Mouse (Mus musculus) midbrain, embryonic 10.5 days (tissue): ENCODE measurements around the gene Klk1b4. TPM values are rescaled to one million over a fixed set of nuclear protein-coding genes. Genes with fewer than 3 reads are reported as not detected.

Source experiments
- DNase-seq: peaks from one replicate; pipeline ENCODE4 v3.0.0-alpha.2; 2017; ENCODE audit warnings: low spot score
- H3K27ac ChIP-seq: fragments of 300-500 bp; sonication (generic); replicated peaks from 2 replicates; pipeline ENCODE4 v1.5.1; 2016; ENCODE audit warnings: mild to moderate bottlenecking
- H3K27me3 ChIP-seq: fragments of 300-500 bp; sonication (generic); 2 replicates; pipeline ENCODE4 v1.6.1; 2016; ENCODE audit warnings: low read depth, mild to moderate bottlenecking; ENCODE audit not compliant: poor library complexity, severe bottlenecking
- H3K36me3 ChIP-seq: fragments of 300-500 bp; sonication (generic); 2 replicates; pipeline ENCODE4 v1.6.1; 2016; ENCODE audit warnings: mild to moderate bottlenecking, moderate library complexity
- H3K4me1 ChIP-seq: fragments of 300-500 bp; sonication (generic); 2 replicates; pipeline ENCODE4 v1.6.1; 2016
- H3K4me3 ChIP-seq: fragments of 300-500 bp; sonication (generic); 2 replicates; pipeline ENCODE4 v1.5.1; 2016; ENCODE audit warnings: mild to moderate bottlenecking, moderate library complexity
- H3K9me3 ChIP-seq: fragments of 300-500 bp; sonication (generic); replicated peaks from 2 replicates; pipeline ENCODE4 v1.6.1; 2016; ENCODE audit warnings: mild to moderate bottlenecking
- WGBS: fragments of 180-500 bp; shearing (Covaris S2); methylation state at CpG from one replicate; pipeline ENCODE4 v1.1.7; 2016; 5-methylcytosine and 5-hydroxymethylcytosine counted together
- polyA plus RNA-seq: library from polyadenylated mRNA; unstranded; fragments of >200 nt; fragmentation: Nextera tagmentation; extraction: Ambion mirVana; gene quantifications from 2 replicates; pipeline ENCODE4 v1.2.1, GENCODE M21; 2016

Gene Klk1b4
- polyA plus RNA-seq, 1 experiment from 2014 or later = not detected

GRCm38 (mm10) chr7:44261147-44261546, 53.9 kb downstream of the Klk1b4 start, which contains the start of gene Gm15517:
Gm15517 (plus strand) TSS chr7:44261447.
- 61% methylated on average over 5 of the region's 5 CpGs for WGBS
- H3K9me3 ChIP-seq = no peaks in the 10 kb centered on the region
- H3K27me3 ChIP-seq = peaks cover 50% of the 10 kb centered on the region
- no peaks in the 10 kb centered on the region for H3K36me3 ChIP-seq
- H3K4me1 ChIP-seq = peaks cover 10% of the 10 kb centered on the region
- H3K27ac ChIP-seq = no peak within 1 kb of the TSS
- DNase-seq = no peak
- no peak within 1 kb of the TSS for H3K4me3 ChIP-seq

Other genes starting within 250 kb of the Klk1b4 start
- not detected in 2 replicates for gene Klk1b1, start 240.7 kb upstream of the Klk1b4 start, polyA plus RNA-seq
- not detected in 2 replicates for gene Klk1b9, start 231.4 kb upstream of the Klk1b4 start, polyA plus RNA-seq
- not detected in 2 replicates for gene Klk1b11, start 211.6 kb upstream of the Klk1b4 start, polyA plus RNA-seq
- gene Klk1b26, start 195.3 kb upstream of the Klk1b4 start, polyA plus RNA-seq = not detected in 2 replicates
- not detected in 2 replicates for gene Klk1b27, start 155.1 kb upstream of the Klk1b4 start, polyA plus RNA-seq
- not detected in 2 replicates for gene Klk1b21, start 105.1 kb upstream of the Klk1b4 start, polyA plus RNA-seq
- not detected in 2 replicates for gene Klk1b22, start 94.8 kb upstream of the Klk1b4 start, polyA plus RNA-seq
- not detected in 2 replicates for gene Klk1b16, start 70.7 kb upstream of the Klk1b4 start, polyA plus RNA-seq
- gene Klk1b24, start 19.2 kb upstream of the Klk1b4 start, polyA plus RNA-seq = not detected in 2 replicates
- not detected in 2 replicates for gene Klk1b3, start 9.2 kb upstream of the Klk1b4 start, polyA plus RNA-seq
- not detected in 2 replicates for gene Klk1b5, start 8.5 kb downstream of the Klk1b4 start, polyA plus RNA-seq
- not detected in 2 replicates for gene Klk1, start 17.9 kb downstream of the Klk1b4 start, polyA plus RNA-seq
- gene Gm36864, start 28.7 kb downstream of the Klk1b4 start, polyA plus RNA-seq = 0.17 TPM in 1 of 2 replicates, not detected in the other
- gene 1700028J19Rik, start 39.3 kb downstream of the Klk1b4 start, polyA plus RNA-seq = 1.6 and 1.7 TPM in 2 replicates
- 172 and 189 TPM in 2 replicates for gene 2410002F23Rik, start 39.3 kb downstream of the Klk1b4 start, polyA plus RNA-seq
- gene Acp4, start 49.9 kb downstream of the Klk1b4 start, polyA plus RNA-seq = 0.17 TPM in 1 of 2 replicates, not detected in the other
- not detected in 2 replicates for gene Gm15517, start 54.0 kb downstream of the Klk1b4 start, polyA plus RNA-seq
- 2.2 and 2.4 TPM in 2 replicates for gene Clec11a, start 99.5 kb downstream of the Klk1b4 start, polyA plus RNA-seq
- gene Shank1, start 102.8 kb downstream of the Klk1b4 start, polyA plus RNA-seq = 1.5 and 2.6 TPM in 2 replicates
- 1.9 and 2.0 TPM in 2 replicates for gene Syt3, start 176.7 kb downstream of the Klk1b4 start, polyA plus RNA-seq
- gene 1700008O03Rik, start 178.4 kb downstream of the Klk1b4 start, polyA plus RNA-seq = 1.7 TPM in 2 replicates
- 2.4 and 3.5 TPM in 2 replicates for gene Lrrc4b, start 221.6 kb downstream of the Klk1b4 start, polyA plus RNA-seq